Mouse (Mus musculus) limb, embryonic 13.5 days (tissue): ENCODE measurements around the gene Dmkn. TPM values are rescaled to one million over a fixed set of nuclear protein-coding genes. Genes with fewer than 3 reads are reported as not detected.
"Not testable (repeated sequence)": the region's sequence is repeated elsewhere in the genome, so short reads cannot be mapped to it uniquely, and the experiment has no call there.

ENCODE experiments used
- ATAC-seq: fragments of 200-750 bp; cut with Nextera tagmentation; 2 replicates; pipeline ENCODE4 v1.8.0; 2017; ENCODE audit warnings: low read depth, moderate number of reproducible peaks, moderate TSS enrichment; ENCODE audit not compliant: low FRiP score
- H3K27ac ChIP-seq: fragments of 300-500 bp; sonication (generic); 2 replicates; pipeline ENCODE4 v1.5.1; 2015; ENCODE audit warnings: inconsistent platforms, mild to moderate bottlenecking, moderate library complexity
- H3K27me3 ChIP-seq: fragments of 300-500 bp; sonication (generic); 2 replicates; pipeline ENCODE4 v1.6.1; 2015; ENCODE audit warnings: mild to moderate bottlenecking, inconsistent platforms
- H3K36me3 ChIP-seq: fragments of 300-500 bp; sonication (generic); 2 replicates; pipeline ENCODE4 v1.6.1; 2015; ENCODE audit warnings: inconsistent platforms, mild to moderate bottlenecking, moderate library complexity
- H3K4me1 ChIP-seq: fragments of 300-500 bp; sonication (generic); 2 replicates; pipeline ENCODE4 v1.6.1; 2015; ENCODE audit warnings: inconsistent platforms
- H3K4me2 ChIP-seq: fragments of 300-500 bp; sonication (generic); replicated peaks from 2 replicates; pipeline ENCODE4 v1.6.1; 2015; ENCODE audit warnings: inconsistent platforms, mild to moderate bottlenecking, moderate library complexity
- H3K4me3 ChIP-seq: fragments of 300-500 bp; sonication (generic); 2 replicates; pipeline ENCODE4 v1.5.1; 2015; ENCODE audit warnings: moderate library complexity, mild to moderate bottlenecking, inconsistent platforms
- H3K9ac ChIP-seq: fragments of 300-500 bp; sonication (generic); 2 replicates; pipeline ENCODE4 v1.6.1; 2015; ENCODE audit warnings: mild to moderate bottlenecking, inconsistent platforms
- H3K9me3 ChIP-seq: fragments of 300-500 bp; sonication (generic); 2 replicates; pipeline ENCODE4 v1.6.1; 2016; ENCODE audit warnings: inconsistent platforms
- WGBS: fragments of 180-500 bp; shearing (Covaris S2); methylation state at CpG from one replicate; pipeline ENCODE4 v1.1.7; 2015; 5-methylcytosine and 5-hydroxymethylcytosine counted together
- polyA plus RNA-seq: library from polyadenylated mRNA; unstranded; fragments of >200 nt; fragmentation: Nextera tagmentation; extraction: Ambion mirVana; gene quantifications from 2 replicates; pipeline ENCODE4 v1.2.1, GENCODE M21; 2015

The Dmkn gene
- polyA plus RNA-seq, 1 experiment from 2014 or later = 7.3 TPM

DNA sequence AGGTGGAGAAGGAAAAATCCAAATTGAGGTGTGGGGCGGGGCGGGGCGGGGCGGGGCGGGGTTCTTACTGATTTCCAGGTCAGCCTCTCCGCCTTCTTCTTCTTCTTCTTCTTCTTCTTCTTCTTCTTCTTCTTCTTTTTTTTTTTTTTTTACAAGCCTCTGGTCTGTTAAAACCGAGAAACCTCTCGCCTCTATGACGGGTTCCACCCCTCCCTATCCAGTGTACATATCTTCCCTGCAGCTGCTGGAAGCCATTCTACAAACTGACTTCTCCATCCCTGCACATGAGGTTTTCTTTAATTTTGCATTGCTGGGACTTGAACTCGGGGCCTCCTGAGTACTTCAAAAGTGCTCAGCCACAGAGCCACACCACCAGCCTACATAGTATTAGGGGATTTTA lies 63.1 kb downstream of the Dmkn start:
- ATAC-seq = no peak
- H3K27ac ChIP-seq = no peak overlapping the region
- no peak overlapping the region for H3K9ac ChIP-seq
- no peaks in the 10 kb centered on the region for H3K4me1 ChIP-seq
- no peaks in the 10 kb centered on the region for H3K9me3 ChIP-seq
- no peak overlapping the region for H3K4me3 ChIP-seq
- WGBS = 92% methylated on average over 7 of the region's 10 CpGs
- no peak overlapping the region for H3K4me2 ChIP-seq
- no peaks in the 10 kb centered on the region for H3K27me3 ChIP-seq
- H3K36me3 ChIP-seq = no peaks in the 10 kb centered on the region

DNA sequence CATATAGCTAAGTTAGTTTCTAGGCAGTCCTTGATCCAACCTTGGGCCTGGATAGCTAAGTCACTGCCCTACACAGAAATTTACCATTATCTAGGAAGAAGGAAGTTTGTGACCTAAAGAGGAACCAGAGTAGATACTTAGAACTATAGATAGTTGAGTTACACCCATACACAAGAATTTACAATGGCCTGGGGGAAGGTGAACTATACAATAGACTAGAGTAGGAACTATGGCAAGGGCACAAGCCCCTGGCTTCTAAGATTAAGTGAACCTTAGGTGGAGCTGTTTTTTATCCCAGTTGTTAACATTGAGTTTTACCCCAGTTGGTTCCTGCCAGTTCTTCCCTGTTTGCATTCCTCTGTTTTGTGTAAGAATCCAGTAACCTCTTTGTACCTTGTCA lies 65.3 kb downstream of the Dmkn start:
- H3K4me2 ChIP-seq, H3K36me3 ChIP-seq, H3K4me3 ChIP-seq, H3K27ac ChIP-seq, H3K9me3 ChIP-seq, ATAC-seq, H3K4me1 ChIP-seq, H3K9ac ChIP-seq, H3K27me3 ChIP-seq: not testable (repeated sequence)

DNA sequence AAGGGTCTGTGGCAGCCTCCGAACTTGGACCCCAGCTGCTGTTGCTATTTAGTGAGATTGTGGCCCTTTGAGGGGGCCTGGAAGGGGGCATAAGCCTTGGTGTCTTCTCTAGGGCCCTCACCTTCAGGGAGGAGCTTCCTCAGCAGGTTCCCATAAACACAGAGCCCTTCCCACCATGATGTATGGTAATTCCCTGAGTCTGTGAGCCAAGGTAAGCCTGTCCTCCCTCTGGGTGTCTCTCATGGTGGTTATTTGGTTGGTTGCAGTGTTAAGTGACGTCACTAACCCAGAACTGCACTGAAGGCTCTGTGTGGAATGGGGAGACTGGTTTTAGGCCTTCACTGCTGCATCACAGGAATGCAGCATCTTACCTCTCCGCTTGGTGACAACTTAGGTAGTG lies 65.9 kb downstream of the Dmkn start:
- 61% methylated on average over 3 of the region's 3 CpGs for WGBS
- Histone ChIP-seq H3K27me3 (no peaks in the 10 kb centered on the region), H3K9me3 (no peaks in the 10 kb centered on the region), H3K4me2 (no peak overlapping the region), H3K4me3 (no peak overlapping the region), H3K36me3 (no peaks in the 10 kb centered on the region), H3K4me1 (no peaks in the 10 kb centered on the region), H3K9ac (no peak overlapping the region), H3K27ac (no peak overlapping the region)
- no peak for ATAC-seq

Other genes starting within 250 kb of the Dmkn start
- 11.4 and 11.6 TPM in 2 replicates for gene Arhgap33, start 228.7 kb upstream of the Dmkn start, polyA plus RNA-seq
- gene Hspb6, start 211.6 kb upstream of the Dmkn start, polyA plus RNA-seq = 15.4 and 17.5 TPM in 2 replicates
- gene Proser3, start 211.5 kb upstream of the Dmkn start, polyA plus RNA-seq = 13.9 TPM in 2 replicates
- 44.2 and 48.3 TPM in 2 replicates for gene Lin37, start 203.9 kb upstream of the Dmkn start, polyA plus RNA-seq
- gene U2af1l4, start 200.5 kb upstream of the Dmkn start, polyA plus RNA-seq = 81.3 and 91.1 TPM in 2 replicates
- 13.8 and 14.1 TPM in 2 replicates for gene Gm49396, start 200.4 kb upstream of the Dmkn start, polyA plus RNA-seq
- gene Psenen, start 200.1 kb upstream of the Dmkn start, polyA plus RNA-seq = 134 and 141 TPM in 2 replicates
- gene Igflr1, start 198.3 kb upstream of the Dmkn start, polyA plus RNA-seq = 3.2 and 4.9 TPM in 2 replicates
- gene Kmt2b, start 175.0 kb upstream of the Dmkn start, polyA plus RNA-seq = 11.0 and 12.6 TPM in 2 replicates
- gene Zbtb32, start 164.8 kb upstream of the Dmkn start, polyA plus RNA-seq = 0.23 and 0.60 TPM in 2 replicates
- 1.5 and 1.7 TPM in 2 replicates for gene Upk1a, start 150.9 kb upstream of the Dmkn start, polyA plus RNA-seq
- gene Cox6b1, start 137.6 kb upstream of the Dmkn start, polyA plus RNA-seq = 766 and 797 TPM in 2 replicates
- not detected in 2 replicates for gene Etv2, start 127.9 kb upstream of the Dmkn start, polyA plus RNA-seq
- gene Rbm42, start 113.4 kb upstream of the Dmkn start, polyA plus RNA-seq = 127 and 130 TPM in 2 replicates
- gene Haus5, start 98.8 kb upstream of the Dmkn start, polyA plus RNA-seq = 45.3 and 50.0 TPM in 2 replicates
- gene Pmis2, start 92.2 kb upstream of the Dmkn start, polyA plus RNA-seq = not detected in 2 replicates
- gene 2200002J24Rik, start 64.8 kb upstream of the Dmkn start, polyA plus RNA-seq = not detected in 2 replicates
- 0.09 and 0.40 TPM in 2 replicates for gene Atp4a, start 51.5 kb upstream of the Dmkn start, polyA plus RNA-seq
- 187 and 189 TPM in 2 replicates for gene Tmem147, start 34.2 kb upstream of the Dmkn start, polyA plus RNA-seq
- 0.51 and 0.71 TPM in 2 replicates for gene Gapdhs, start 20.1 kb upstream of the Dmkn start, polyA plus RNA-seq
- gene Sbsn, start 12.3 kb upstream of the Dmkn start, polyA plus RNA-seq = 1.6 and 2.2 TPM in 2 replicates
- 51.5 and 65.4 TPM in 2 replicates for gene Krtdap, start 24.1 kb downstream of the Dmkn start, polyA plus RNA-seq
- not detected in 2 replicates for gene Ffar2, start 60.0 kb downstream of the Dmkn start, polyA plus RNA-seq
- gene Ffar3, start 92.4 kb downstream of the Dmkn start, polyA plus RNA-seq = not detected in 2 replicates
- gene Ffar1, start 97.8 kb downstream of the Dmkn start, polyA plus RNA-seq = not detected in 2 replicates
- 0.09 and 0.32 TPM in 2 replicates for gene Cd22, start 116.6 kb downstream of the Dmkn start, polyA plus RNA-seq
- 0.38 and 0.42 TPM in 2 replicates for gene Mag, start 151.1 kb downstream of the Dmkn start, polyA plus RNA-seq
- gene Hamp2, start 160.9 kb downstream of the Dmkn start, polyA plus RNA-seq = not detected in 2 replicates
- not detected in 2 replicates for gene Hamp, start 180.3 kb downstream of the Dmkn start, polyA plus RNA-seq
- 27.9 and 28.7 TPM in 2 replicates for gene Usf2, start 193.0 kb downstream of the Dmkn start, polyA plus RNA-seq
- 25.4 and 25.9 TPM in 2 replicates for gene Lsr, start 209.7 kb downstream of the Dmkn start, polyA plus RNA-seq
- 0.70 and 0.78 TPM in 2 replicates for gene Fam187b, start 210.0 kb downstream of the Dmkn start, polyA plus RNA-seq